Mouse (Mus musculus): ENCODE measurements around the gene Ppara.

DNA sequence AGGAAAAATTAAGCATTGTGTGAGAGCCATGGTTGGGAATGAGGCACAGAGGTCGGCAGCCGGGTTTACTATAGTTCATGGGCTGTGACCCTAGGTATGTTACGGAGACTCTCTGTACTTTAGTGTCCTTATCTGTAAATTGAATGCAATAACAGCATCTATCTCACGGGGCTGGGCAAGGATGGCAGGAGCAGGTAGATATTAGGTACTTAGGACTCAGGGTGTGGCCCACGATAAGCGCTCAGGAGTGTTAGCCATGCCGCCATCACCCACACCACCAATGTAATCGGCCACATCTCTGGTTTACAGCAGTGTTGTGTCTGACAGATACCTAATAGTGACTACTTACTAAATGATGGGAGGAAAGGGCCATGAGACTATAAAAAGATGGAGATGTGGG is 34.2 kb downstream of the Ppara start:
- TF ChIP-seq POLR2A (IDR thresholded peaks at IDR 0.05; ENCODE audit: low read depth, low read length) (no peak), CTCF (IDR thresholded peaks at IDR 0.05; ENCODE audit: borderline replicate concordance, insufficient read depth, low read length) (no peak)
